Mouse (Mus musculus): ENCODE measurements around the gene Olfr311.

DNA sequence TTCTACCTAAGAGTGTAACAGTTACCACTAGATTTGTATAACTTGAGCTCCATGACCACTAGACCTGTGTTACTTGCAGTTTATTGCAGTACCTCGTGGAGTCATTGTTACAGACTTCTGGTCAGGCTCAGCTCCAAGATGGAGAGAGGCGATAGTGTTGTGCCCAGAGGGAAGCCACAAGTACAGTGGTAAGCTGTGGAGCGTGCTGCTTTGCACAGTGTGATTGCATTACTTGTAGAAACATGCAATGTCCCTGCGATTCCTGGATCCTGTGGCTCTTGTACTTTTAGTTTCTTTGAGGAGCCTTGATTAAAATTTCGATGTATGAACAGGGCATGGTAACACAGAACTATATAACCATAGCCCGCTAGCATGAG, 28.9 kb downstream of the Olfr311 start:
- no peak for TF ChIP-seq POLR2A (IDR thresholded peaks at IDR 0.05; ENCODE audit: borderline replicate concordance, extremely low read depth, insufficient read depth, insufficient read length, poor library complexity, severe bottlenecking)
- TF ChIP-seq CTCF (IDR thresholded peaks at IDR 0.05; ENCODE audit: borderline replicate concordance, extremely low read depth, insufficient read depth, insufficient read length): no peak
